Mouse (Mus musculus) G1E (cell line): ENCODE measurements around the gene Akt1s1.

ENCODE experiments used
- CTCF ChIP-seq: IDR thresholded peaks from 2 replicates; pipeline ENCODE4 v1.5.1; 2012; ENCODE audit warnings: low read depth, low read length, inconsistent platforms, mixed read lengths
- GATA1 ChIP-seq: IDR thresholded peaks from 2 replicates; pipeline ENCODE4 v1.6.1; 2012; ENCODE audit warnings: borderline replicate concordance, low read length, inconsistent platforms, mixed read lengths
- TAL1 ChIP-seq: conservative IDR thresholded peaks from 2 replicates; pipeline ENCODE4 v1.6.1; 2012; ENCODE audit warnings: low read depth, low read length, inconsistent platforms, mixed read lengths

- TF ChIP-seq TAL1 (no peak), CTCF (no peak), GATA1 (no peak)
Observed at GRCm38 (mm10) chr7:44862434-44862833, 13.6 kb downstream of the Akt1s1 start.
